Mouse (Mus musculus): Measurements from ENCODE around the gene Olfr824. TPM values are rescaled to one million over a fixed set of nuclear protein-coding genes. Genes with fewer than 3 reads are reported as not detected.

The Olfr824 gene
- polyA plus RNA-seq (2015; fragmentation: Illumina TruSeq; extraction: RNeasy Lipid Tissue Mini Kit (QIAGEN cat#74804); ENCODE audit: insufficient read depth, low replicate concordance), result not detected

GRCm38 (mm10) chr10:130129900-130130299 is at the start of gene Olfr824:
TSS of gene Olfr824 (minus strand) at chr10:130130000.

DNA sequence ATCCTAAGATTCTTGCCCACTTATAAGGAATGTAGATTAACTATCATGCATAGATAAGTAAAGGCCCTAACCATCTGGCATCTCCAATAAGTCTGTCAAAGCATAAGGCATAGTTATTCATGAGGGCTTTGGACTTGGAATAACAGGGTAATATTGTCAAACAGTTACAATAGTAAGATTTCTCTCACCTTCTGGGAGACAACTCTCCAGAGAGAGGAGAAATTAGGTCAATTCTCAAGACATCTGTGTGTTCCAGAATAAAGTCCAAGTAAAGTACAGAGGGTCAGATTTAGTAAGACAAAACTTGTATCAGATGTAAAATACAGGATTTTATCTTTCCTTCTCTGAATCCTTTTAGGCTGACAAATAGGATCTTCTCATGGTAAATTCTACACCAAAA is 36.9 kb upstream of the Olfr824 start, which contains the start of gene Olfr825:
Olfr825 (minus strand) TSS at position 101 of the 400 bp plus-strand sequence.

GRCm38 (mm10) chr10:130115283-130115682 is 14.5 kb downstream of the Olfr824 start, which contains the start of gene Olfr823:
TSS of gene Olfr823 (minus strand) at chr10:130115383.

Other genes starting within 250 kb of the Olfr824 start
- not detected for gene Olfr815, start 224.1 kb downstream of the Olfr824 start, polyA plus RNA-seq (2015; fragmentation: Illumina TruSeq; extraction: RNeasy Lipid Tissue Mini Kit (QIAGEN cat#74804); ENCODE audit: insufficient read depth, low replicate concordance)
- gene Olfr816, start 214.4 kb downstream of the Olfr824 start, polyA plus RNA-seq (2015; fragmentation: Illumina TruSeq; extraction: RNeasy Lipid Tissue Mini Kit (QIAGEN cat#74804); ENCODE audit: insufficient read depth, low replicate concordance), result not detected
- gene Olfr818, start 180.9 kb downstream of the Olfr824 start, polyA plus RNA-seq (2015; fragmentation: Illumina TruSeq; extraction: RNeasy Lipid Tissue Mini Kit (QIAGEN cat#74804); ENCODE audit: insufficient read depth, low replicate concordance), result not detected
- gene Olfr819, start 162.7 kb downstream of the Olfr824 start, polyA plus RNA-seq (2015; fragmentation: Illumina TruSeq; extraction: RNeasy Lipid Tissue Mini Kit (QIAGEN cat#74804); ENCODE audit: insufficient read depth, low replicate concordance), result not detected
- not detected for gene Olfr247, start 153.9 kb downstream of the Olfr824 start, polyA plus RNA-seq (2015; fragmentation: Illumina TruSeq; extraction: RNeasy Lipid Tissue Mini Kit (QIAGEN cat#74804); ENCODE audit: insufficient read depth, low replicate concordance)
- gene Gm10310, start 144.9 kb downstream of the Olfr824 start, polyA plus RNA-seq (2015; fragmentation: Illumina TruSeq; extraction: RNeasy Lipid Tissue Mini Kit (QIAGEN cat#74804); ENCODE audit: insufficient read depth, low replicate concordance), result not detected
- gene Olfr820, start 117.4 kb downstream of the Olfr824 start, polyA plus RNA-seq (2015; fragmentation: Illumina TruSeq; extraction: RNeasy Lipid Tissue Mini Kit (QIAGEN cat#74804); ENCODE audit: insufficient read depth, low replicate concordance), result not detected
- gene Olfr821, start 99.7 kb downstream of the Olfr824 start, polyA plus RNA-seq (2015; fragmentation: Illumina TruSeq; extraction: RNeasy Lipid Tissue Mini Kit (QIAGEN cat#74804); ENCODE audit: insufficient read depth, low replicate concordance), result not detected
- gene Olfr822, start 58.8 kb downstream of the Olfr824 start, polyA plus RNA-seq (2015; fragmentation: Illumina TruSeq; extraction: RNeasy Lipid Tissue Mini Kit (QIAGEN cat#74804); ENCODE audit: insufficient read depth, low replicate concordance), result not detected
- gene Olfr823, start 14.6 kb downstream of the Olfr824 start, polyA plus RNA-seq (2015; fragmentation: Illumina TruSeq; extraction: RNeasy Lipid Tissue Mini Kit (QIAGEN cat#74804); ENCODE audit: insufficient read depth, low replicate concordance), result not detected
- not detected for gene Olfr825, start 36.8 kb upstream of the Olfr824 start, polyA plus RNA-seq (2015; fragmentation: Illumina TruSeq; extraction: RNeasy Lipid Tissue Mini Kit (QIAGEN cat#74804); ENCODE audit: insufficient read depth, low replicate concordance)
- not detected for gene Olfr826, start 54.2 kb upstream of the Olfr824 start, polyA plus RNA-seq (2015; fragmentation: Illumina TruSeq; extraction: RNeasy Lipid Tissue Mini Kit (QIAGEN cat#74804); ENCODE audit: insufficient read depth, low replicate concordance)
- not detected for gene Olfr827, start 84.4 kb upstream of the Olfr824 start, polyA plus RNA-seq (2015; fragmentation: Illumina TruSeq; extraction: RNeasy Lipid Tissue Mini Kit (QIAGEN cat#74804); ENCODE audit: insufficient read depth, low replicate concordance)
- gene Neurod4, start 150.2 kb upstream of the Olfr824 start, polyA plus RNA-seq (2015; fragmentation: Illumina TruSeq; extraction: RNeasy Lipid Tissue Mini Kit (QIAGEN cat#74804); ENCODE audit: insufficient read depth, low replicate concordance), result 1.4 TPM
- 108 TPM for gene Tespa1, start 192.9 kb upstream of the Olfr824 start, polyA plus RNA-seq (2015; fragmentation: Illumina TruSeq; extraction: RNeasy Lipid Tissue Mini Kit (QIAGEN cat#74804); ENCODE audit: insufficient read depth, low replicate concordance)

Measured in spleen, adult 10 weeks (tissue).